Mouse (Mus musculus) cerebellum, adult 2 months (tissue): Measurements from ENCODE around the gene Fryl.

Source experiments
- CTCF ChIP-seq: fragments of 200-500 bp; IDR thresholded peaks from 2 replicates; pipeline ENCODE4 v1.5.1; 2011; ENCODE audit warnings: low read depth, mild to moderate bottlenecking, control low read depth, low read length, moderate library complexity, borderline replicate concordance; ENCODE audit not compliant: insufficient read depth
- POLR2A ChIP-seq: fragments of 200-500 bp; IDR thresholded peaks from 2 replicates; pipeline ENCODE4 v1.6.1; 2011; ENCODE audit warnings: low read length, control low read depth, borderline replicate concordance; ENCODE audit not compliant: insufficient read depth

GRCm38 (mm10) chr5:73257723-73258122 is 1.3 kb upstream of the Fryl start:
- TF ChIP-seq CTCF, result no peak
- no peak for TF ChIP-seq POLR2A
